Mouse (Mus musculus): ENCODE results near the gene Gpd1. TPM values are rescaled to one million over a fixed set of nuclear protein-coding genes. Genes with fewer than 3 reads are reported as not detected.
A peak's percentile ranks its signal among the peaks of the same experiment; 100 is the strongest.
"Not testable (repeated sequence)": the region's sequence is repeated elsewhere in the genome, so short reads cannot be mapped to it uniquely, and the experiment has no call there.

Gpd1 gene
- polyA plus RNA-seq, 1 experiment from 2014 or later, result 1.6 TPM

GRCm38 (mm10) chr15:99754204-99754603 is 36.9 kb downstream of the Gpd1 start:
- H3K36me3 ChIP-seq, result peaks cover 7% of the 10 kb centered on the region
- 71% methylated on average over 3 of the region's 3 CpGs for WGBS
- no peak for ATAC-seq (ENCODE audit: low FRiP score)

GRCm38 (mm10) chr15:99767467-99767866 is 50.2 kb downstream of the Gpd1 start:
- H3K27ac ChIP-seq, result no peak overlapping the region
- H3K27me3 ChIP-seq, result no peaks in the 10 kb centered on the region
- H3K4me1 ChIP-seq (replicated peaks), result peaks cover 19% of the 10 kb centered on the region
- peaks cover 8% of the 10 kb centered on the region for H3K36me3 ChIP-seq
- no peaks in the 10 kb centered on the region for H3K9me3 ChIP-seq
- ATAC-seq (ENCODE audit: low FRiP score), result no peak
- H3K4me3 ChIP-seq, result no peak overlapping the region
- H3K4me2 ChIP-seq, result no peak overlapping the region
- no peak overlapping the region for H3K9ac ChIP-seq
- WGBS, result 85% methylated on average over 4 of the region's 4 CpGs

More at GRCm38 (mm10) chr15:99754204-99754603, 36.9 kb downstream of the Gpd1 start:
- no peak overlapping the region for H3K4me2 ChIP-seq
- no peaks in the 10 kb centered on the region for H3K9me3 ChIP-seq
- H3K27ac ChIP-seq, result no peak overlapping the region
- H3K9ac ChIP-seq, result no peak overlapping the region
- peaks cover 13% of the 10 kb centered on the region; the same call in 1 of the 2 replicates for H3K4me1 ChIP-seq (replicated peaks)
- H3K4me3 ChIP-seq, result no peak overlapping the region
- no peaks in the 10 kb centered on the region for H3K27me3 ChIP-seq

- Histone ChIP-seq H3K4me2 (no peak overlapping the region), H3K4me1 (replicated peaks) (peaks cover 19% of the 10 kb centered on the region), H3K4me3 (no peak overlapping the region), H3K27ac (no peak overlapping the region), H3K9me3 (no peaks in the 10 kb centered on the region), H3K36me3 (peaks cover 8% of the 10 kb centered on the region), H3K27me3 (no peaks in the 10 kb centered on the region), H3K9ac (no peak overlapping the region)
- 94% methylated on average over 1 of the region's 1 CpGs for WGBS
- ATAC-seq (ENCODE audit: low FRiP score), result no peak
These were observed 51.4 kb downstream of the Gpd1 start for GRCm38 (mm10) chr15:99768761-99769160.

- no peaks in the 10 kb centered on the region for H3K27me3 ChIP-seq
- H3K9me3 ChIP-seq, result no peaks in the 10 kb centered on the region
- H3K4me1 ChIP-seq (replicated peaks), result peaks cover 19% of the 10 kb centered on the region
- no peaks in the 10 kb centered on the region for H3K36me3 ChIP-seq
- H3K4me3 ChIP-seq, result peak overlapping the region; percentile 80
- H3K4me2 ChIP-seq, result peak overlapping the region; percentile 86
- ATAC-seq (ENCODE audit: low FRiP score), result no peak
- H3K27ac ChIP-seq, result peak overlapping the region; percentile 96
- H3K9ac ChIP-seq, result peak overlapping the region; percentile 91
- 39% methylated on average over 5 of the region's 5 CpGs for WGBS
These were observed 53.7 kb downstream of the Gpd1 start for GRCm38 (mm10) chr15:99771004-99771500.

GRCm38 (mm10) chr15:99771601-99772276 is 54.4 kb downstream of the Gpd1 start:
- Histone ChIP-seq H3K27me3 (no peaks in the 10 kb centered on the region), H3K4me3 (peak overlapping the region; percentile 80), H3K4me1 (replicated peaks) (peaks cover 19% of the 10 kb centered on the region), H3K9ac (peak overlapping the region; percentile 91), H3K27ac (peak overlapping the region; percentile 96), H3K36me3 (no peaks in the 10 kb centered on the region), H3K4me2 (peak overlapping the region; percentile 86), H3K9me3 (no peaks in the 10 kb centered on the region)
- ATAC-seq (ENCODE audit: low FRiP score), result peak; percentile 77
- under 1% methylated on average over 58 of the region's 59 CpGs for WGBS

- H3K9ac ChIP-seq, result peak overlapping the region; percentile 91
- no peaks in the 10 kb centered on the region for H3K27me3 ChIP-seq
- H3K36me3 ChIP-seq, result no peaks in the 10 kb centered on the region
- under 1% methylated on average over 38 of the region's 41 CpGs for WGBS
- H3K4me1 ChIP-seq (replicated peaks), result peaks cover 19% of the 10 kb centered on the region
- ATAC-seq (ENCODE audit: low FRiP score), result peak; percentile 87
- peak overlapping the region; percentile 86 for H3K4me2 ChIP-seq
- H3K9me3 ChIP-seq, result no peaks in the 10 kb centered on the region
- H3K27ac ChIP-seq, result peak overlapping the region; percentile 96
- H3K4me3 ChIP-seq, result peak overlapping the region; percentile 80
These were observed 55.1 kb downstream of the Gpd1 start for GRCm38 (mm10) chr15:99772277-99772880.

- H3K4me3 ChIP-seq, result peak within 1 kb of the TSS; percentile 80
- H3K27me3 ChIP-seq; ATAC-seq (ENCODE audit: low FRiP score); H3K9me3 ChIP-seq; H3K36me3 ChIP-seq: not testable (repeated sequence)
- peak within 1 kb of the TSS; percentile 86 for H3K4me2 ChIP-seq
- H3K4me1 ChIP-seq (replicated peaks), result peaks cover 19% of the 10 kb centered on the region
- H3K9ac ChIP-seq, result peak within 1 kb of the TSS; percentile 91
- H3K27ac ChIP-seq, result peak within 1 kb of the TSS; percentile 96
These were observed 55.4 kb downstream of the Gpd1 start, which contains the start of gene Cers5 for GRCm38 (mm10) chr15:99772881-99772924. Gene Cers5, minus strand, starts transcription at chr15:99772885.

- Histone ChIP-seq H3K4me2 (no peak overlapping the region), H3K9ac (no peak overlapping the region), H3K9me3 (no peaks in the 10 kb centered on the region), H3K27me3 (no peaks in the 10 kb centered on the region), H3K36me3 (no peaks in the 10 kb centered on the region), H3K4me1 (replicated peaks) (peaks cover 19% of the 10 kb centered on the region), H3K27ac (peak overlapping the region; percentile 58; the same call in 1 of the 2 replicates), H3K4me3 (peak overlapping the region; percentile 80)
- ATAC-seq (ENCODE audit: low FRiP score), result no peak
- WGBS, result 22% methylated on average over 3 of the region's 3 CpGs
These were observed 55.6 kb downstream of the Gpd1 start for GRCm38 (mm10) chr15:99772925-99773324.

Other genes with a start within 250 kb of the Gpd1 start
- 22.6 and 23.4 TPM in 2 replicates for gene Bcdin3d, start 242.8 kb upstream of the Gpd1 start, polyA plus RNA-seq (2015; fragmentation: Nextera tagmentation; extraction: Ambion mirVana)
- gene Faim2, start 189.3 kb upstream of the Gpd1 start, polyA plus RNA-seq (2015; fragmentation: Nextera tagmentation; extraction: Ambion mirVana), result 16.5 and 16.6 TPM in 2 replicates
- gene Aqp2, start 138.5 kb upstream of the Gpd1 start, polyA plus RNA-seq (2015; fragmentation: Nextera tagmentation; extraction: Ambion mirVana), result not detected in 2 replicates
- 2.1 and 2.5 TPM in 2 replicates for gene Aqp5, start 126.7 kb upstream of the Gpd1 start, polyA plus RNA-seq (2015; fragmentation: Nextera tagmentation; extraction: Ambion mirVana)
- 2.6 and 3.2 TPM in 2 replicates for gene Aqp6, start 116.1 kb upstream of the Gpd1 start, polyA plus RNA-seq (2015; fragmentation: Nextera tagmentation; extraction: Ambion mirVana)
- 97.6 and 102 TPM in 2 replicates for gene Racgap1, start 65.9 kb upstream of the Gpd1 start, polyA plus RNA-seq (2015; fragmentation: Nextera tagmentation; extraction: Ambion mirVana)
- 58.3 and 63.0 TPM in 2 replicates for gene Asic1, start 47.1 kb upstream of the Gpd1 start, polyA plus RNA-seq (2015; fragmentation: Nextera tagmentation; extraction: Ambion mirVana)
- gene Smarcd1, start 15.4 kb upstream of the Gpd1 start, polyA plus RNA-seq (2015; fragmentation: Nextera tagmentation; extraction: Ambion mirVana), result 134 and 145 TPM in 2 replicates
- not detected in 2 replicates for gene Gm17349, start 12.0 kb upstream of the Gpd1 start, polyA plus RNA-seq (2015; fragmentation: Nextera tagmentation; extraction: Ambion mirVana)
- gene Cox14, start 8.1 kb downstream of the Gpd1 start, polyA plus RNA-seq (2015; fragmentation: Nextera tagmentation; extraction: Ambion mirVana), result 160 and 174 TPM in 2 replicates
- gene Cers5, start 55.4 kb downstream of the Gpd1 start, polyA plus RNA-seq (2015; fragmentation: Nextera tagmentation; extraction: Ambion mirVana), result 73.6 and 74.3 TPM in 2 replicates
- gene Lima1, start 157.9 kb downstream of the Gpd1 start, polyA plus RNA-seq (2015; fragmentation: Nextera tagmentation; extraction: Ambion mirVana), result 20.6 and 20.9 TPM in 2 replicates
- not detected in 2 replicates for gene Fam186a, start 249.5 kb downstream of the Gpd1 start, polyA plus RNA-seq (2015; fragmentation: Nextera tagmentation; extraction: Ambion mirVana)